Mouse (Mus musculus) retina, postnatal 7 days (tissue): ENCODE results near the gene Sgpl1.
A peak's percentile ranks its signal among the peaks of the same experiment; 100 is the strongest.

ENCODE experiments used
- DNase-seq: peaks from one replicate; pipeline ENCODE4 v3.0.0-alpha.2; 2012; ENCODE audit warnings: low read depth, low spot score

Gene Sgpl1

GRCm38 (mm10) chr10:61147157-61148040, at the start of gene Sgpl1:
Sgpl1 (minus strand) TSS chr10:61147703.
- DNase-seq = peak; percentile 84

- DNase-seq = no peak
Measured at GRCm38 (mm10) chr10:61195718-61196291, 48.3 kb upstream of the Sgpl1 start.

GRCm38 (mm10) chr10:61195216-61195615, 47.7 kb upstream of the Sgpl1 start:
- DNase-seq = no peak

- no peak for DNase-seq
Measured at GRCm38 (mm10) chr10:61194611-61195010, 47.1 kb upstream of the Sgpl1 start.

- no peak for DNase-seq
Measured at GRCm38 (mm10) chr10:61188010-61188409, 40.5 kb upstream of the Sgpl1 start.

GRCm38 (mm10) chr10:61187001-61187400, 39.5 kb upstream of the Sgpl1 start:
- no peak for DNase-seq

GRCm38 (mm10) chr10:61179927-61180326, 32.4 kb upstream of the Sgpl1 start:
- DNase-seq = no peak

GRCm38 (mm10) chr10:61178687-61179086, 31.2 kb upstream of the Sgpl1 start:
- DNase-seq = no peak

- no peak for DNase-seq
Measured at GRCm38 (mm10) chr10:61177751-61178150, 30.2 kb upstream of the Sgpl1 start.

GRCm38 (mm10) chr10:61176221-61176790, 28.8 kb upstream of the Sgpl1 start:
- no peak for DNase-seq

- DNase-seq = no peak
Measured at GRCm38 (mm10) chr10:61175442-61176204, 28.1 kb upstream of the Sgpl1 start.

GRCm38 (mm10) chr10:61174711-61175441, 27.4 kb upstream of the Sgpl1 start:
- no peak for DNase-seq

GRCm38 (mm10) chr10:61172496-61172895, 25.0 kb upstream of the Sgpl1 start:
- no peak for DNase-seq

GRCm38 (mm10) chr10:61171654-61172053, 24.2 kb upstream of the Sgpl1 start, which contains the start of gene Tbata:
Tbata (plus strand) TSS chr10:61171954.
- no peak for DNase-seq

- DNase-seq = no peak
Measured at GRCm38 (mm10) chr10:61168393-61168792, 20.9 kb upstream of the Sgpl1 start.

- DNase-seq = no peak
Measured at GRCm38 (mm10) chr10:61167333-61168096, 20.0 kb upstream of the Sgpl1 start.

- DNase-seq = no peak
Measured at GRCm38 (mm10) chr10:61162366-61162765, 14.9 kb upstream of the Sgpl1 start.

GRCm38 (mm10) chr10:61160671-61161070, 13.2 kb upstream of the Sgpl1 start:
- no peak for DNase-seq

- no peak for DNase-seq
Measured at GRCm38 (mm10) chr10:61160089-61160488, 12.6 kb upstream of the Sgpl1 start.

- DNase-seq = no peak
Measured at GRCm38 (mm10) chr10:61158594-61158993, 11.1 kb upstream of the Sgpl1 start.
